Mouse (Mus musculus) thymus, adult 2 months (tissue): ENCODE data around the gene Slc9b1.

Experiments
- CTCF ChIP-seq: fragments of 200-500 bp; IDR thresholded peaks from 2 replicates; pipeline ENCODE4 v1.5.1; 2012; ENCODE audit warnings: mild to moderate bottlenecking, control low read depth, low read length, moderate library complexity, borderline replicate concordance; ENCODE audit not compliant: control insufficient read depth, poor library complexity, insufficient read depth; ENCODE audit errors: extremely low read depth
- POLR2A ChIP-seq: fragments of 200-500 bp; IDR thresholded peaks from 2 replicates; pipeline ENCODE4 v1.6.1; 2012; ENCODE audit warnings: mild to moderate bottlenecking, low read length, control low read depth, moderate library complexity; ENCODE audit not compliant: control insufficient read depth, poor library complexity, insufficient read depth; ENCODE audit errors: extremely low read depth

DNA sequence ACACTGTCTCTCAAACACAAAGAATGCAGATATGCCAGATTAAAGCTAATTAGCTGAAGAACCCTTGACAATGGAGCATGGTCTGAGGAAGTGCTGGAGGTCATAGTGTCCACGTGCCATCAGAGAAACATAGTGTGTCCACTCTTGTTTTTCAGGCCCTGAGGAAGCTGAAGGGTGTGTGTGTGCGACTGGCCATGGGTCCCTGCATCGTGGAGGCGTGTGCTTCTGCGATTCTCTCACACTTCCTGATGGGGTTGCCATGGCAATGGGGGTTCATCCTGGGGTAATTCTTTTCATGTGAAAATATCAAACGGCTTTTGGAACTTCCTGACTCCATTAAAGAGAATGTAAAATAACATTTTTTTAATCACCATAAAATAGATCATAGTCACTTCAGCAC, 23.5 kb upstream of the Slc9b1 start:
- TF ChIP-seq CTCF (no peak), POLR2A (no peak)
